ENCODE assay signal across 18 mouse cellular contexts in genomic region chr14:31164067-31164466, GRCm38 (mm10). TPM values are rescaled to one million over a fixed set of nuclear protein-coding genes. Genes with fewer than 3 reads are reported as not detected.
DNase-seq lines count a peak whose midpoint lies in the region; ATAC-seq and TF ChIP-seq lines count a peak whose summit lies in the region.
"Had no signal": no experiment of that assay in that cellular context is flagged by ENCODE, and none has a peak within 500 bp of the region (broad histone marks: within the 10 kb centered on the region; RNA-seq: fewer than 3 reads in every experiment).

No protein-coding gene starts in this region.

- peak; percentile 97 for DNase-seq in heart, adult 11 months
- DNase-seq in heart, postnatal 36 days: no peak
- peak; percentile 74 to 79 for DNase-seq in cerebellum, postnatal 25 days
- DNase-seq in kidney, adult 11 months: no peak
- DNase-seq in gastrocnemius, adult 8-10 months (ENCODE audit: low spot score in 2 of 2): no peak
- DNase-seq: adrenal gland, adult 2 months; kidney, adult 8-10 months; right cerebral cortex, postnatal 14 days; thymus, postnatal 25 days had no signal

- no peaks in the 10 kb centered on the region for H3K9me3 ChIP-seq in liver, embryonic 15.5 days (replicated peaks)
- H3K9me3 ChIP-seq: embryonic facial prominence, embryonic 15.5 days; hindbrain, embryonic 15.5 days; neural tube, embryonic 15.5 days had no signal

- peaks cover 26% of the 10 kb centered on the region for H3K27me3 ChIP-seq in liver, embryonic 15.5 days
- H3K27me3 ChIP-seq: embryonic facial prominence, embryonic 15.5 days; hindbrain, embryonic 15.5 days; neural tube, embryonic 15.5 days had no signal

- H3K4me2 ChIP-seq in liver, embryonic 15.5 days: no peak overlapping the region; the same call in 1 of the 2 replicates
- H3K4me2 ChIP-seq: embryonic facial prominence, embryonic 15.5 days; hindbrain, embryonic 15.5 days; neural tube, embryonic 15.5 days had no signal

- no peak for TF ChIP-seq POLR2A in bone marrow macrophage, adult 2 months (IDR thresholded peaks at IDR 0.05; ENCODE audit: borderline replicate concordance, low read depth, low read length)

- H3K27ac ChIP-seq in bone marrow macrophage, adult 2 months (ENCODE audit: insufficient read depth, low read depth, low read length): peak overlapping the region; percentile 29
- H3K27ac ChIP-seq in liver, embryonic 15.5 days (replicated peaks): 0 out of 2 replicates have a peak overlapping the region, but pooled peaks have one; percentile 19
- H3K27ac ChIP-seq: embryonic facial prominence, embryonic 15.5 days; hindbrain, embryonic 15.5 days; neural tube, embryonic 15.5 days had no signal

- no peaks in the 10 kb centered on the region for H3K36me3 ChIP-seq in liver, embryonic 15.5 days (replicated peaks)
- H3K36me3 ChIP-seq: embryonic facial prominence, embryonic 15.5 days; hindbrain, embryonic 15.5 days; neural tube, embryonic 15.5 days had no signal

- WGBS in liver, embryonic 15.5 days (ENCODE audit: insufficient replicate concordance): 18% methylated on average over 8 of the region's 8 CpGs

- no peak for ATAC-seq in liver, embryonic 15.5 days (ENCODE audit: insufficient read depth)
- ATAC-seq in megakaryocyte, adult 5-6 weeks (ENCODE audit: poor library complexity, severe bottlenecking): no peak
- ATAC-seq: lung, postnatal 0 days; midbrain, embryonic 16.5 days had no signal

- H3K4me1 ChIP-seq in bone marrow macrophage, adult 2 months (ENCODE audit: control insufficient read depth, insufficient read depth, low read length): peaks cover 73% of the 10 kb centered on the region
- H3K4me1 ChIP-seq in liver, embryonic 15.5 days (replicated peaks): peaks cover 66% of the 10 kb centered on the region

- H3K9ac ChIP-seq in liver, embryonic 15.5 days: no peak overlapping the region
- H3K9ac ChIP-seq: embryonic facial prominence, embryonic 15.5 days; hindbrain, embryonic 15.5 days; neural tube, embryonic 15.5 days had no signal

- H3K4me3 ChIP-seq in bone marrow macrophage, adult 2 months (ENCODE audit: insufficient read depth, low read length): no peak overlapping the region
- no peak overlapping the region for H3K4me3 ChIP-seq in liver, embryonic 15.5 days (replicated peaks)
- H3K4me3 ChIP-seq: embryonic facial prominence, embryonic 15.5 days; hindbrain, embryonic 15.5 days; neural tube, embryonic 15.5 days had no signal

- TF ChIP-seq CTCF in bone marrow macrophage, adult 2 months (IDR thresholded peaks at IDR 0.05; ENCODE audit: low read depth, low read length): no peak

- intact Hi-C loops in heart, postnatal 36 days (cut with DNase I): no loop called here

RNA-seq across cellular contexts. Expression of gene Stab1, which starts 4.4 kb away (rescaled TPM):
- total RNA-seq in heart, postnatal 36 days (2021): 10 to 100 TPM; 66.1 to 85.9 TPM
- 1,445 and 1,606 TPM in 2 replicates for polyA plus RNA-seq in bone marrow macrophage, adult 2 months (2012; ENCODE audit: insufficient read depth, insufficient read length, missing spikeins)
- 22.0 and 27.4 TPM in 2 replicates for polyA plus RNA-seq in liver, embryonic 15.5 days (2015; fragmentation: Nextera tagmentation; extraction: Ambion mirVana)
- total RNA-seq in megakaryocyte, adult 5-6 weeks (2015): 0.27 TPM in 1 of 2 replicates, not detected in the other
- 0.40 and 1.0 TPM in 2 replicates for total RNA-seq in megakaryocyte, adult 5-6 weeks (2017)
- total RNA-seq in gastrocnemius, adult 8-10 months (2022): 1 to 10 TPM; 5.0 to 9.9 (median 6.0) TPM
- total RNA-seq: common myeloid progenitor, adult 5-6 weeks had no signal

RNA-seq across cellular contexts. Expression of gene Nt5dc2, which starts 33.2 kb away (rescaled TPM):
- total RNA-seq in heart, postnatal 36 days (2021): 10 to 100 TPM; 19.5 to 19.9 TPM
- polyA plus RNA-seq in bone marrow macrophage, adult 2 months (2012; ENCODE audit: insufficient read depth, insufficient read length, missing spikeins): 135 and 136 TPM in 2 replicates
- 167 and 213 TPM in 2 replicates for polyA plus RNA-seq in liver, embryonic 15.5 days (2015; fragmentation: Nextera tagmentation; extraction: Ambion mirVana)
- total RNA-seq in megakaryocyte, adult 5-6 weeks (2015): 20.6 and 21.0 TPM in 2 replicates
- total RNA-seq in megakaryocyte, adult 5-6 weeks (2017): 24.1 and 29.0 TPM in 2 replicates
- total RNA-seq in gastrocnemius, adult 8-10 months (2022): 1 to 10 TPM in 1 of 4 experiments, under 1 TPM in 3; 0.32 to 1.1 (median 0.74) TPM

RNA-seq across cellular contexts. Expression of gene Smim4, which starts 35.3 kb away (rescaled TPM):
- 10 to 100 TPM; 64.8 to 72.2 TPM for total RNA-seq in heart, postnatal 36 days (2021)
- 90.6 and 95.8 TPM in 2 replicates for polyA plus RNA-seq in bone marrow macrophage, adult 2 months (2012; ENCODE audit: insufficient read depth, insufficient read length, missing spikeins)
- polyA plus RNA-seq in liver, embryonic 15.5 days (2015; fragmentation: Nextera tagmentation; extraction: Ambion mirVana): 49.9 and 60.7 TPM in 2 replicates
- 65.2 and 73.3 TPM in 2 replicates for total RNA-seq in megakaryocyte, adult 5-6 weeks (2015)
- total RNA-seq in megakaryocyte, adult 5-6 weeks (2017): 34.8 and 42.5 TPM in 2 replicates
- 10 to 100 TPM; 26.8 to 40.5 (median 34.1) TPM for total RNA-seq in gastrocnemius, adult 8-10 months (2022)

RNA-seq across cellular contexts. Expression of gene Tnnc1, which starts 44.0 kb away (rescaled TPM):
- total RNA-seq in heart, postnatal 36 days (2021): 1,000 to 10,000 TPM; 4,706 to 5,436 TPM
- 4.0 and 4.1 TPM in 2 replicates for polyA plus RNA-seq in bone marrow macrophage, adult 2 months (2012; ENCODE audit: insufficient read depth, insufficient read length, missing spikeins)
- polyA plus RNA-seq in liver, embryonic 15.5 days (2015; fragmentation: Nextera tagmentation; extraction: Ambion mirVana): 66.4 and 66.7 TPM in 2 replicates
- 0.71 TPM in 1 of 2 replicates, not detected in the other for total RNA-seq in megakaryocyte, adult 5-6 weeks (2015)
- total RNA-seq in megakaryocyte, adult 5-6 weeks (2017): not detected in 2 replicates
- total RNA-seq in gastrocnemius, adult 8-10 months (2022): 100 to 1,000 TPM; 451 to 634 (median 529) TPM
- total RNA-seq: common myeloid progenitor, adult 5-6 weeks had no signal

RNA-seq across cellular contexts. Expression of gene Nisch, which starts 52.7 kb away (rescaled TPM):
- 100 to 1,000 TPM; 128 to 143 TPM for total RNA-seq in heart, postnatal 36 days (2021)
- 366 and 398 TPM in 2 replicates for polyA plus RNA-seq in bone marrow macrophage, adult 2 months (2012; ENCODE audit: insufficient read depth, insufficient read length, missing spikeins)
- polyA plus RNA-seq in liver, embryonic 15.5 days (2015; fragmentation: Nextera tagmentation; extraction: Ambion mirVana): 92.3 and 115 TPM in 2 replicates
- 74.8 and 95.0 TPM in 2 replicates for total RNA-seq in megakaryocyte, adult 5-6 weeks (2015)
- total RNA-seq in megakaryocyte, adult 5-6 weeks (2017): 65.6 and 79.0 TPM in 2 replicates
- total RNA-seq in gastrocnemius, adult 8-10 months (2022): 10 to 100 TPM; 49.1 to 60.3 (median 53.8) TPM

Comparison
In these comparisons a context has a peak if more than half of its experiments do, and no peak if none do; other contexts are left out.
1. DNase-seq: peak in heart, adult 11 months (single experiment) and cerebellum, postnatal 25 days (2 of 2); none in heart, postnatal 36 days (0 of 2), kidney, adult 11 months (single experiment) and gastrocnemius, adult 8-10 months (0 of 2).
2. RNA of gene Stab1, which starts 4.4 kb away (total RNA-seq): 66.1 to 85.9 TPM in heart, postnatal 36 days; 5.0 to 9.9 TPM in gastrocnemius, adult 8-10 months and 0.27 to 1.0 TPM in megakaryocyte, adult 5-6 weeks; every median in the first group is over 4 times any median in the second.
3. RNA of gene Nt5dc2, which starts 33.2 kb away (total RNA-seq): 20.6 to 29.0 TPM in megakaryocyte, adult 5-6 weeks and 19.5 to 19.9 TPM in heart, postnatal 36 days; 0.32 to 1.1 TPM in gastrocnemius, adult 8-10 months; every median in the first group is over 4 times any median in the second.